Mouse (Mus musculus): Measurements from ENCODE around the gene Ckm.

DNA sequence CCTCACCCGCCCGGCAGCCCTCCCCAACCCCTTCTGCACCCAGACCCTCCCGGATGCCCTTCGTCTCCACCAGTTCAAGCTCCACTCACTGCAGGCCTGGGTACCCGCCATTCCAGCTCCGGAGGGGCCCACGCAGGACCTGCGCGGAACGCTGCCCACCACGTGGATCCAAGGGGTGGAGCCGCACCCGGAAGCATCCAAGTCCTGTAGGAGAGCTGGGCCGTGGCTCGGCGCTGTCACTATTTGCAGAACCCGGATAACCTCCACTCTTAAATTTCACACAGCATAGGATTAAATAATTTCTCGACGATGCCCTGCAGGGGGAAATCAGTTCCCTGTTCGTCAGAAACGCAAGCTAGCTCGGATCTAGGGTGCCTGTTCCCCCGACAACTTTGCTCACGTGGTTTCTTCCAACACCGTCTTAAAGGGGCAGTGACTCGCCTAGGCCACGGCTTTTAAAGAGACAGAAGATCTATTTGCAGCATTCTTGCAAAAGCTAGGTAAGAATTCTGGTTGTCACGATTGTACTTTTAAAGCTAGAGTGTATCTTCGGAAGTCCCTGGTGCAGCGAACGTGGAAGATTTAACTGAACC, 45.2 kb upstream of the Ckm start, which contains the start of the genes Cd3eap and Ppp1r13l:
- TF ChIP-seq CEBPB (IDR thresholded peaks at IDR 0.05; ENCODE audit: insufficient read depth, poor library complexity, severe bottlenecking) (no peak), POLR2A (IDR thresholded peaks at IDR 0.05; ENCODE audit: insufficient read length, low read depth) (peak; percentile 65)

All from myocyte (in vitro differentiated cells).